Mouse (Mus musculus) CH12.LX (cell line): Measurements from ENCODE around the gene Son. TPM values are rescaled to one million over a fixed set of nuclear protein-coding genes. Genes with fewer than 3 reads are reported as not detected.

Experiments
- DNase-seq: peaks from one replicate; pipeline ENCODE4 v3.0.0-alpha.2; 2013; ENCODE audit errors: extremely low read depth
- H3K27ac ChIP-seq: 2 replicates; pipeline ENCODE4 v1.5.1; 2012; ENCODE audit warnings: low read depth, mild to moderate bottlenecking, control low read depth, moderate library complexity; ENCODE audit not compliant: insufficient read depth
- H3K27me3 ChIP-seq: replicated peaks from 2 replicates; pipeline ENCODE3; 2012; ENCODE audit warnings: inconsistent platforms
- H3K36me3 ChIP-seq, 2 experiments: replicated peaks in 1 of 2; 2 replicates each; pipeline versions ENCODE3 to v1.6.1; 2012; ENCODE audit warnings: inconsistent platforms in 1 of 2, low read length in 1 of 2, mild to moderate bottlenecking in 1 of 2, mixed read lengths in 1 of 2, moderate library complexity in 1 of 2; ENCODE audit not compliant: control insufficient read depth in 1 of 2, insufficient read depth in 1 of 2
- H3K4me1 ChIP-seq, 2 experiments: 2 replicates each; pipeline ENCODE4 v1.6.1; 2012; ENCODE audit warnings: inconsistent platforms in 1 of 2, moderate library complexity in 1 of 2; ENCODE audit not compliant: insufficient read depth in 2 of 2, control insufficient read depth in 1 of 2
- H3K4me2 ChIP-seq: 2 replicates; pipeline ENCODE4 v1.6.1; 2012; ENCODE audit warnings: low read depth, mild to moderate bottlenecking, control low read depth; ENCODE audit not compliant: poor library complexity, insufficient read depth, severe bottlenecking
- H3K4me3 ChIP-seq, 3 experiments: fragments of 150-350 bp in 1 of 3; sonication (generic) in 1 of 3; replicated peaks in 1 of 3; 2 replicates each; pipeline versions ENCODE3 to v1.5.1; 2011 to 2012; ENCODE audit warnings: low read depth in 2 of 3, low read length in 2 of 3, mild to moderate bottlenecking in 2 of 3, moderate library complexity in 2 of 3, control low read depth in 1 of 3, improper control_type of control experiment in 1 of 3, inconsistent platforms in 1 of 3, mixed read lengths in 1 of 3; ENCODE audit not compliant: poor library complexity in 1 of 3
- H3K79me2 ChIP-seq: replicated peaks from 2 replicates; pipeline ENCODE4 v1.6.1; 2012; ENCODE audit warnings: mild to moderate bottlenecking, moderate library complexity; ENCODE audit not compliant: control insufficient read depth, poor library complexity, insufficient read depth, severe bottlenecking; ENCODE audit errors: extremely low read depth
- H3K9ac ChIP-seq: 2 replicates; pipeline ENCODE4 v1.6.1; 2012; ENCODE audit warnings: low read depth, mild to moderate bottlenecking, control low read depth, moderate library complexity; ENCODE audit not compliant: insufficient read depth
- H3K9me3 ChIP-seq: replicated peaks from 2 replicates; pipeline ENCODE3; 2012; ENCODE audit warnings: low read length, inconsistent platforms, mixed read lengths
- BHLHE40 ChIP-seq: IDR thresholded peaks from 2 replicates; pipeline ENCODE4 v1.6.1; 2011; ENCODE audit warnings: mild to moderate bottlenecking, low read depth, low read length, improper control_type of control experiment
- E2F4 ChIP-seq: IDR thresholded peaks from 2 replicates; pipeline ENCODE4 v1.6.1; 2011; ENCODE audit warnings: low read depth, low read length, improper control_type of control experiment; ENCODE audit not compliant: insufficient replicate concordance
- ELF1 ChIP-seq: IDR thresholded peaks from 2 replicates; pipeline ENCODE4 v1.6.1; 2014; ENCODE audit warnings: low read depth, mild to moderate bottlenecking, inconsistent platforms, low read length, improper control_type of control experiment
- EP300 ChIP-seq: IDR thresholded peaks from 2 replicates; pipeline ENCODE4 v1.6.1; 2011; ENCODE audit warnings: low read length, improper control_type of control experiment
- ETS1 ChIP-seq: conservative IDR thresholded peaks from 2 replicates; pipeline ENCODE4 v1.6.1; 2012; ENCODE audit warnings: low read depth, mild to moderate bottlenecking, inconsistent platforms, low read length, improper control_type of control experiment, moderate library complexity
- GABPA ChIP-seq: IDR thresholded peaks from 2 replicates; pipeline ENCODE4 v1.6.1; 2012; ENCODE audit warnings: low read depth, low read length, improper control_type of control experiment, inconsistent platforms; ENCODE audit not compliant: insufficient replicate concordance
- HCFC1 ChIP-seq: IDR thresholded peaks from 2 replicates; pipeline ENCODE4 v1.6.1; 2012; ENCODE audit warnings: low read depth, mild to moderate bottlenecking, inconsistent platforms, low read length, improper control_type of control experiment
- IRF4 ChIP-seq: IDR thresholded peaks from 2 replicates; pipeline ENCODE4 v1.6.1; 2014; ENCODE audit warnings: low read depth, mild to moderate bottlenecking, inconsistent platforms, low read length, improper control_type of control experiment
- JUND ChIP-seq: conservative IDR thresholded peaks from 2 replicates; pipeline ENCODE4 v1.6.1; 2011; ENCODE audit warnings: low read depth, low read length, improper control_type of control experiment
- KAT2A ChIP-seq: IDR thresholded peaks from 2 replicates; pipeline ENCODE4 v1.6.1; 2012; ENCODE audit warnings: low read length, improper control_type of control experiment, inconsistent platforms; ENCODE audit not compliant: insufficient replicate concordance
- MEF2A ChIP-seq: IDR thresholded peaks from 2 replicates; pipeline ENCODE4 v1.6.1; 2014; ENCODE audit warnings: low read depth, mild to moderate bottlenecking, inconsistent platforms, low read length, improper control_type of control experiment, borderline replicate concordance
- NRF1 ChIP-seq: IDR thresholded peaks from 2 replicates; pipeline ENCODE4 v1.6.1; 2014; ENCODE audit warnings: low read depth, mild to moderate bottlenecking, inconsistent platforms, low read length, improper control_type of control experiment, moderate library complexity
- PAX5 ChIP-seq: IDR thresholded peaks from 2 replicates; pipeline ENCODE4 v1.6.1; 2012; ENCODE audit warnings: low read length, inconsistent platforms, mixed read lengths
- POLR2A ChIP-seq: IDR thresholded peaks from 2 replicates; pipeline ENCODE4 v1.6.1; 2011; ENCODE audit warnings: low read depth, mild to moderate bottlenecking, improper control_type of control experiment, low read length
- RAD21 ChIP-seq: IDR thresholded peaks from 2 replicates; pipeline ENCODE4 v1.6.1; 2011; ENCODE audit warnings: low read depth, mild to moderate bottlenecking, low read length, improper control_type of control experiment, moderate library complexity
- RCOR1 ChIP-seq: conservative IDR thresholded peaks from 2 replicates; pipeline ENCODE4 v1.6.1; 2012; ENCODE audit warnings: low read depth, mild to moderate bottlenecking, inconsistent platforms, low read length, improper control_type of control experiment
- SIN3A ChIP-seq: IDR thresholded peaks from 2 replicates; pipeline ENCODE4 v1.6.1; 2012; ENCODE audit warnings: low read length, improper control_type of control experiment, inconsistent platforms
- SMC3 ChIP-seq: IDR thresholded peaks from 2 replicates; pipeline ENCODE4 v1.6.1; 2011; ENCODE audit warnings: low read depth, low read length, improper control_type of control experiment
- TCF12 ChIP-seq: IDR thresholded peaks from 2 replicates; pipeline ENCODE4 v1.6.1; 2014; ENCODE audit warnings: low read depth, mild to moderate bottlenecking, inconsistent platforms, low read length, improper control_type of control experiment
- USF1 ChIP-seq: IDR thresholded peaks from 2 replicates; pipeline ENCODE4 v1.6.1; 2014; ENCODE audit warnings: low read depth, mild to moderate bottlenecking, inconsistent platforms, low read length, improper control_type of control experiment
- ZC3H11A ChIP-seq: IDR thresholded peaks from 2 replicates; pipeline ENCODE4 v1.6.1; 2012; ENCODE audit warnings: low read depth, mild to moderate bottlenecking, inconsistent platforms, low read length, improper control_type of control experiment
- ZKSCAN1 ChIP-seq: IDR thresholded peaks from 2 replicates; pipeline ENCODE4 v1.6.1; 2012; ENCODE audit warnings: low read depth, inconsistent platforms, low read length, improper control_type of control experiment, borderline replicate concordance
- dilution Hi-C: fragments of 300-500 bp; cut with MboI; formaldehyde crosslinking; loops from 2 replicates; pipeline ENCODE4 v1.14.3; 2020; ENCODE audit warnings: low sequenced_read_pairs; ENCODE audit not compliant: extremely low pct_unique_long_range_greater_than_20kb, extremely low pct_ligation_motif_present
- in situ Hi-C: fragments of 300-500 bp; cut with MboI; formaldehyde crosslinking; loops from 3 replicates; pipeline ENCODE4 v1.14.3; 2019; ENCODE audit warnings: low sequenced_read_pairs, low pct_ligation_motif_present, low pct_unique_long_range_greater_than_20kb, mixed read lengths
- polyA plus RNA-seq: library from polyadenylated mRNA; unstranded; fragments of >175 nt; gene quantifications from 2 replicates; pipeline ENCODE4 v1.2.1, GENCODE M21; 2012; ENCODE audit warnings: low read depth; ENCODE audit not compliant: insufficient read length
- total RNA-seq, 2 experiments: library from RNA; depleted of rRNA; stranded (reverse); fragments of 300-350 nt in 1 of 2; fragments of >200 nt in 1 of 2; gene quantifications; 2 replicates each; pipeline ENCODE4 v1.2.3; 2012 to 2014

Son gene
- total and polyA plus RNA-seq, 3 experiments, result 126 to 271 (median 206) TPM

DNA sequence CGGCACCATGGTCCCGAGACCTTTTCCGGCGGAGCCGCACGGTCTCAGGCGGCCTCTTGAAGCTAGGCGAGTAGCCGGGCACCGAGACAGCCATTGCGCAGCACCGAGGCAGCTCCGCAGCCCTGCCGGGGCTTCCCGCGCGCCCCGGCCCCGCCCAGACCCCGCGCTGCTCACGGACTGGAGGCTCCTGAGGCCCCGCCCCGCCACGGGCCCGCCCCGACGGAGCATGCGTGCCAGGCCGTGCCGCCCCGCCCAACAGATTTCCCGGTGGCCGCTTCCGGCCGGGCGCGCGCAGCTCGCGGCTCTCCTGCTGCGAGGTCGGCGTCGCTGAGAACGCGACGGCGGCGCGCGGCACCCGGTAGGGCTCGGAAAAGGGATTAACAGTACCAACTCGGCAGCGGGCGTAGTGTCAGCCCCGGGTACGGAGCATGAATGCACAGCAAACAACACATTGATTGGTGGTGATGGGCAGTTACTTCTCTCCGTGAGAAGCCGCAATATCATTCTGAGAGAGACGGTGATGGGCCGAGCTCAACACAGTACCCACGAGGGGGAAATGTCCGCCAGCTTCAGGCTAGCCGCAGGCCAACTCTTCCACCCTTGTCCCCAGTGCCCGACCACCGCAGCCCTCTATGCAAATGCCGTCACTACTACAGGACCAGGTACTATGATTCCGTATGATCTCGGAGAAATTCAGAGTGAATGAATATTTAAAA, 41.5 kb downstream of the Son start, which contains the start of gene Donson (continued):
- TF ChIP-seq SIN3A, result peak; percentile 32; the same call in 1 of the 2 replicates
- TF ChIP-seq JUND, result no peak
- no peak for TF ChIP-seq RAD21
- no peak for TF ChIP-seq USF1
- TF ChIP-seq KAT2A, result 0 out of 2 replicates have a peak, but pooled peaks have one; percentile 51
- peak; percentile 55; the same call in 1 of the 2 replicates for TF ChIP-seq HCFC1
- TF ChIP-seq NRF1, result peak; percentile 86
- no peak for TF ChIP-seq E2F4
- TF ChIP-seq ZC3H11A, result no peak
- TF ChIP-seq TCF12, result peak; percentile 71; the same call in 1 of the 2 replicates

DNA sequence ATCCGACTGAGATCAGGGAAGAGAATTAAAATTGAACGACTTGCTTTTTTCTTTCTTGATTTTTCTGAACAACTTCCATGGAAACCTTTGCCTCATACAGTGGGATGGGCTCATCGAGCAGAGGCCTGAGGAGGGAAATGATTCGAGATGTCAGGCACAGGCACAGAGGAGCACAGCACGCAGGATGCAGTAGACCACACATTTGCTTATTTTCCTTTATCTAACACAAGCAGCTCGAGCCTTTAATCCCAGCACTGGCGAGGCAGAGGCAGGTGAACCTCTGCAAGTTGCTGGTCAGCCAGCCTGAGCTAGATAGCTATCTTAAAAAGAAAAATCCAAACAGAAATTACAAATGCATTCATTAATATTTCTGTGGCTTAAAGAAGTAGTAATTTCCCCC, 42.5 kb downstream of the Son start:
- H3K9ac ChIP-seq, result peak overlapping the region; percentile 52
- H3K79me2 ChIP-seq, result peaks cover 29% of the 10 kb centered on the region
- TF ChIP-seq GABPA (no peak), EP300 (peak; percentile 81), IRF4 (peak; percentile 14; the same call in 1 of the 2 replicates), PAX5 (no peak), SMC3 (no peak), ELF1 (no peak), TCF12 (no peak), ETS1 (no peak), ZKSCAN1 (no peak), NRF1 (no peak), MEF2A (no peak), SIN3A (0 out of 2 replicates have a peak, but pooled peaks have one; percentile 0), POLR2A (peak; percentile 46), RCOR1 (no peak), BHLHE40 (peak; percentile 76)
- dilution Hi-C loops, result no loop called here
- H3K4me1 ChIP-seq, result peaks cover 9 to 53% of the 10 kb centered on the region in 2 experiments
- peak overlapping the region; percentile 96 for H3K4me2 ChIP-seq
- peak overlapping the region; percentile 3; the same call in 1 of the 2 replicates for H3K27ac ChIP-seq
- peak overlapping the region in 1 of 3 experiments; percentile 0 for H3K4me3 ChIP-seq
- H3K36me3 ChIP-seq, result peaks cover 34 to 56% of the 10 kb centered on the region in 2 experiments
- in situ Hi-C loops, result no loop called here
- peak; percentile 75 for DNase-seq
- H3K9me3 ChIP-seq, result no peaks in the 10 kb centered on the region
- H3K27me3 ChIP-seq, result no peaks in the 10 kb centered on the region
